Mouse (Mus musculus): ENCODE data around the gene Gsdma2. TPM values are rescaled to one million over a fixed set of nuclear protein-coding genes. Genes with fewer than 3 reads are reported as not detected.

The Gsdma2 gene
- polyA plus RNA-seq, 1 experiment, result not detected

GRCm38 (mm10) chr11:98681786-98682745 is 35.5 kb downstream of the Gsdma2 start, which contains the start of gene Psmd3:
Psmd3 (plus strand) TSS chr11:98682554.
- Histone ChIP-seq H3K4me1 (ENCODE audit: control insufficient read depth, insufficient read depth, low read length) (0 out of 2 replicates have a peak, but pooled peaks cover 2% of the 10 kb centered on the region), H3K27ac (ENCODE audit: insufficient read depth, low read length) (peak within 1 kb of the TSS; percentile 36; the same call in 1 of the 2 replicates), H3K4me3 (ENCODE audit: insufficient read depth, low read length) (peak within 1 kb of the TSS; percentile 100)
- TF ChIP-seq CTCF (IDR thresholded peaks at IDR 0.05; ENCODE audit: borderline replicate concordance, insufficient read depth, low read length), result no peak
- TF ChIP-seq POLR2A (IDR thresholded peaks at IDR 0.05; ENCODE audit: low read depth, low read length), result peak; percentile 87

DNA sequence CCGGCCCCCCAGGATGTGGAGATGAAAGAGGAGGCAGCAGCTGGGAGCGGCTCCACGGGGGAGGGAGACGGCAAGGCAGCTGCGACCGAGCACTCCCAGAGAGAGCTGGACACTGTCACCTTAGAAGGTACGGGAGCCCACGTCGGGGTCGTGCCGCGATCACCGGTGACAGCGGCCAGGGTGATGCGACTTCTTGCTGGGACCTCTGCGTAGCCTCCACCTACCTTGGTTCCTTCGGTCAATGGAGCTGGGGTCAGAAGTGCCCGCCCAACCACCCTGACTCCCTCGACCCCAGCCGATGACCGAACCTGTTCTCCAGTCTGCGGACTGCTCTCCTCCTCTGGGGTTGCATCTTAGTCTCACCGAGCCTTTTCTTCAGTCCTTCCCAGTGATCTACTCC is 36.3 kb downstream of the Gsdma2 start:
- Histone ChIP-seq H3K4me3 (ENCODE audit: insufficient read depth, low read length) (peak overlapping the region; percentile 100), H3K4me1 (ENCODE audit: control insufficient read depth, insufficient read depth, low read length) (0 out of 2 replicates have a peak, but pooled peaks cover 2% of the 10 kb centered on the region), H3K27ac (ENCODE audit: insufficient read depth, low read length) (no peak overlapping the region)
- TF ChIP-seq POLR2A (IDR thresholded peaks at IDR 0.05; ENCODE audit: low read depth, low read length) (no peak), CTCF (IDR thresholded peaks at IDR 0.05; ENCODE audit: borderline replicate concordance, insufficient read depth, low read length) (no peak)

DNA sequence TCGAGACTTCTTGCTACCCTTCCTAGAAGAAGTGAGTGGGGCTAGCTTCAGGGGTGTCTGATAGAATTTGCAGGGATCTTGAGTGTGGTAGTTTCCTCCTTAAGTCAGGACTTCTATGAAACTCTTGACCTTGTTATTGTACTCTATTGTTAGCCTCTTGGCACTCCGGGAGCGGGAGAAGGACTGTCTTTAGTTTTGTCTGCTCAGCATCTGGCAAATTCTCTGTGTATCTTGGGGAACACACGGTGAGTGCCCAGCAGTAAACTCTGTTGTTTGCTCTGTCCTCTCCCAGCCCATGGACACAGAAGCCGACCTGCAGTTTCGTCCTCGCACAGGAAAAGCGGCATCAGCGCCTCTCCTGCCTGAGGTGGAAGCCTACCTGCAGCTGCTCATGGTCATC is 39.1 kb downstream of the Gsdma2 start:
- Histone ChIP-seq H3K27ac (ENCODE audit: insufficient read depth, low read length) (no peak overlapping the region), H3K4me1 (ENCODE audit: control insufficient read depth, insufficient read depth, low read length) (0 out of 2 replicates have a peak, but pooled peaks cover 2% of the 10 kb centered on the region), H3K4me3 (ENCODE audit: insufficient read depth, low read length) (no peak overlapping the region)
- TF ChIP-seq CTCF (IDR thresholded peaks at IDR 0.05; ENCODE audit: borderline replicate concordance, insufficient read depth, low read length), result no peak
- TF ChIP-seq POLR2A (IDR thresholded peaks at IDR 0.05; ENCODE audit: low read depth, low read length), result no peak

GRCm38 (mm10) chr11:98686976-98687375 is 40.4 kb downstream of the Gsdma2 start:
- H3K4me3 ChIP-seq (ENCODE audit: insufficient read depth, low read length), result no peak overlapping the region
- TF ChIP-seq CTCF (IDR thresholded peaks at IDR 0.05; ENCODE audit: borderline replicate concordance, insufficient read depth, low read length) (no peak), POLR2A (IDR thresholded peaks at IDR 0.05; ENCODE audit: low read depth, low read length) (no peak)
- H3K4me1 ChIP-seq (ENCODE audit: control insufficient read depth, insufficient read depth, low read length), result 0 out of 2 replicates have a peak, but pooled peaks cover 2% of the 10 kb centered on the region
- no peak overlapping the region for H3K27ac ChIP-seq (ENCODE audit: insufficient read depth, low read length)

- H3K4me3 ChIP-seq (ENCODE audit: insufficient read depth, low read length), result no peak overlapping the region
- 0 out of 2 replicates have a peak, but pooled peaks cover 2% of the 10 kb centered on the region for H3K4me1 ChIP-seq (ENCODE audit: control insufficient read depth, insufficient read depth, low read length)
- no peak overlapping the region for H3K27ac ChIP-seq (ENCODE audit: insufficient read depth, low read length)
- no peak for TF ChIP-seq CTCF (IDR thresholded peaks at IDR 0.05; ENCODE audit: borderline replicate concordance, insufficient read depth, low read length)
- TF ChIP-seq POLR2A (IDR thresholded peaks at IDR 0.05; ENCODE audit: low read depth, low read length), result no peak
Observed at GRCm38 (mm10) chr11:98688009-98688408, 41.5 kb downstream of the Gsdma2 start.

GRCm38 (mm10) chr11:98693201-98693600 is 46.6 kb downstream of the Gsdma2 start:
- H3K27ac ChIP-seq (ENCODE audit: insufficient read depth, low read length), result no peak overlapping the region
- H3K4me3 ChIP-seq (ENCODE audit: insufficient read depth, low read length), result no peak overlapping the region
- H3K4me1 ChIP-seq (ENCODE audit: control insufficient read depth, insufficient read depth, low read length), result no peaks in the 10 kb centered on the region
- TF ChIP-seq POLR2A (IDR thresholded peaks at IDR 0.05; ENCODE audit: low read depth, low read length) (no peak), CTCF (IDR thresholded peaks at IDR 0.05; ENCODE audit: borderline replicate concordance, insufficient read depth, low read length) (no peak)

GRCm38 (mm10) chr11:98693746-98694145 is 47.2 kb downstream of the Gsdma2 start:
- no peak overlapping the region for H3K27ac ChIP-seq (ENCODE audit: insufficient read depth, low read length)
- TF ChIP-seq CTCF (IDR thresholded peaks at IDR 0.05; ENCODE audit: borderline replicate concordance, insufficient read depth, low read length), result no peak
- TF ChIP-seq POLR2A (IDR thresholded peaks at IDR 0.05; ENCODE audit: low read depth, low read length), result no peak
- H3K4me3 ChIP-seq (ENCODE audit: insufficient read depth, low read length), result no peak overlapping the region
- no peaks in the 10 kb centered on the region for H3K4me1 ChIP-seq (ENCODE audit: control insufficient read depth, insufficient read depth, low read length)

DNA sequence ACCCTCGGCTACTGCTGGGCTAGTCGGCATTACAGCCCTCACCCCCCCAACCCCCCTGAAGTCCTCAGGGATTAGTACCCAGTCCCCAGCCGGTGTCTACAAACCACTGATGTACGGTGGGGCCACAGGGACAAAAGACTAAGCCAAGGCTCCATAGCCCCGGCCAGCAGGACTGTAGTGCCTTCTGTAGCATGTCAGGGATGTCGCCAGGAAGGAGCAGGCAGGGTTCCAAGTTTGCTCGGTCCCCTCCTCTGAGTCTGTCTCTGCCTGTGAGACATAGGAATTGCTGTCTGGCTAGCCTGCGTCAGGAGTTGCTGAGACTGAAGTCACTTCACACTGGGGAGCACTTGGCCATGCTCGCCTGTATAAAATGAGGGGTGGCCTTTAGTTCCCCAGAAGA is 47.7 kb downstream of the Gsdma2 start:
- TF ChIP-seq POLR2A (IDR thresholded peaks at IDR 0.05; ENCODE audit: low read depth, low read length) (no peak), CTCF (IDR thresholded peaks at IDR 0.05; ENCODE audit: borderline replicate concordance, insufficient read depth, low read length) (no peak)
- no peak overlapping the region for H3K4me3 ChIP-seq (ENCODE audit: insufficient read depth, low read length)
- no peaks in the 10 kb centered on the region for H3K4me1 ChIP-seq (ENCODE audit: control insufficient read depth, insufficient read depth, low read length)
- H3K27ac ChIP-seq (ENCODE audit: insufficient read depth, low read length), result no peak overlapping the region

DNA sequence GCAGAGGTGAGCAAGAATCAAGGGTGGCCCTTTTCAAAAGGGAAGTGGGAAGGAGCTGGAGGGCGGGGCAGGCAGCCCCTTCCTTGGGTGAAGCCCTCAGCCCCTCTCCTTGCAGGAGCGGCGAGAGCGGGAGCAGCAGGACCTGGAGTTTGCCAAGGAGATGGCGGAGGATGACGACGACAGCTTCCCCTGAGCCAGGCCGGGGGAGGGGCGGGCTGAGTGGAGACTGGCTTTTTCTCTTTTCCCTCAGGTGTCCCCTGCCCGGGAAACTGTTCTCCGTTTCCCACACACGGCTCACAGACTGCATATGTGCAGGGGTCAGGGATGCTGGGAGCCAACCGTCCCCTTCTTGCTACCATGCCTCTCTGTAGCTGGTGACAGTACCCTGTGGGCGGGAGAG is 48.8 kb downstream of the Gsdma2 start:
- H3K4me3 ChIP-seq (ENCODE audit: insufficient read depth, low read length), result no peak overlapping the region
- TF ChIP-seq POLR2A (IDR thresholded peaks at IDR 0.05; ENCODE audit: low read depth, low read length), result no peak
- no peak for TF ChIP-seq CTCF (IDR thresholded peaks at IDR 0.05; ENCODE audit: borderline replicate concordance, insufficient read depth, low read length)
- no peak overlapping the region for H3K27ac ChIP-seq (ENCODE audit: insufficient read depth, low read length)
- H3K4me1 ChIP-seq (ENCODE audit: control insufficient read depth, insufficient read depth, low read length), result no peaks in the 10 kb centered on the region

All from embryonic fibroblast, embryonic 13.5 days (primary cell).